Mouse (Mus musculus) kidney, adult 9 months (tissue): ENCODE measurements around the gene Vmn2r43.
"Not testable (repeated sequence)": the region's sequence is repeated elsewhere in the genome, so short reads cannot be mapped to it uniquely, and the experiment has no call there.

ENCODE experiments used
- DNase-seq: peaks from one replicate; pipeline ENCODE4 v3.0.0; 2022

Gene Vmn2r43

DNA sequence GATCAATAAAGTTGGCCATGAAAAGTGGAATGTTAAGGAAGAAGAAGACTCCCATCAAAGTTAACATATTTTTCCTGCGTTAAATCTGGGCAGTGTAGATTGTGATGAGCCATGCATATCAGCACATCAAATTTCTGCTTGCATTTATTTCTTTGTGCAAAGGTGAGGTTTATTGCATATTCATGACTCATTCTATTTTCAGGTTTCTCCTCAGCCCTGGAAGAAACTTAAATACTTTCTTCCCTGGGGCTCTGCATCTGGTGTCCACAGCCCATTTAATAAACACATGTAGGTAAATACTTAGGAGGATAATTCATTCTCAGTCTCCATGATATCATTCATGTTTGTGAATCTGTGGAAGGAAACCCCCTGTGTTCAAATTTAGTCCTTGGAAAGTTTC, at the start of gene Vmn2r43:
Vmn2r43 (minus strand) TSS at position 101 of the 400 bp plus-strand sequence.
- not testable (repeated sequence) for DNase-seq

DNA sequence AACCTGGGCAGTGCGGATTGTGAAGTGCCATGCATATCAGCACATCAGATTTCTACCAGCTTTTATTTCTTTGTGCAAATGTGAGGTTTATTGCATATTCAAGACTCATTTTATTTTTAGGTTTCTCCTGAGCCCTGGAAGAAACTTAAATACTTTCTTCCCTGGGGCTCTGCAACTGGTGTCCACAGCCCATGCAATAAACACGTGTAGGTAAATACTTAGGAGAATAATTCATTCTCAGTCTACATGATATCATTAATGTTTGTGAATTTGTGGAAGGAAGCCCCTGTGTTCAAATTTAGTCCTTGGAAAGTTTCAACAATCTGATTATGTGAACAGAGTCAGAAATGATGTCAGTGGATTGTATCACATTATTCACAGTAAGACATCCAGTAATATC, 60.2 kb downstream of the Vmn2r43 start, which contains the start of gene Vmn2r42:
Vmn2r42 (minus strand) TSS at position 101 of the 400 bp plus-strand sequence.
- not testable (repeated sequence) for DNase-seq
